Mouse (Mus musculus) layer of hippocampus, adult 9-10 months (tissue): Measurements from ENCODE around the gene Olfr1371.

Experiments
- DNase-seq: peaks from one replicate; pipeline ENCODE4 v3.0.0; 2022; ENCODE audit warnings: low spot score

The Olfr1371 gene

GRCm38 (mm10) chr11:52213887-52214286 lies at the start of gene Olfr1371:
Gene Olfr1371, minus strand, starts transcription at chr11:52213987.
- no peak for DNase-seq

- no peak for DNase-seq
These were observed 48.6 kb upstream of the Olfr1371 start for GRCm38 (mm10) chr11:52262338-52262737.

GRCm38 (mm10) chr11:52261937-52262336 lies 48.1 kb upstream of the Olfr1371 start:
- DNase-seq = no peak

GRCm38 (mm10) chr11:52260878-52261277 lies 47.1 kb upstream of the Olfr1371 start:
- no peak for DNase-seq

- no peak for DNase-seq
These were observed 44.9 kb upstream of the Olfr1371 start for GRCm38 (mm10) chr11:52258711-52259110.

GRCm38 (mm10) chr11:52257376-52257775 lies 43.6 kb upstream of the Olfr1371 start:
- no peak for DNase-seq

GRCm38 (mm10) chr11:52255077-52255476 lies 41.3 kb upstream of the Olfr1371 start:
- no peak for DNase-seq

GRCm38 (mm10) chr11:52253674-52254375 lies 40.0 kb upstream of the Olfr1371 start:
- DNase-seq = peak; percentile 42

- no peak for DNase-seq
These were observed 38.9 kb upstream of the Olfr1371 start for GRCm38 (mm10) chr11:52252692-52253091.

GRCm38 (mm10) chr11:52251770-52252169 lies 38.0 kb upstream of the Olfr1371 start:
- no peak for DNase-seq

- DNase-seq = no peak
These were observed 35.7 kb upstream of the Olfr1371 start for GRCm38 (mm10) chr11:52249452-52249851.

GRCm38 (mm10) chr11:52240898-52241542 lies 27.2 kb upstream of the Olfr1371 start:
- DNase-seq = no peak

- DNase-seq = no peak
These were observed 20.7 kb upstream of the Olfr1371 start for GRCm38 (mm10) chr11:52234509-52234908.

GRCm38 (mm10) chr11:52233906-52234305 lies 20.1 kb upstream of the Olfr1371 start:
- no peak for DNase-seq

- no peak for DNase-seq
These were observed 19.4 kb upstream of the Olfr1371 start for GRCm38 (mm10) chr11:52233043-52233653.

- DNase-seq = peak; percentile 80
These were observed 18.1 kb upstream of the Olfr1371 start, which contains the start of gene Skp1a for GRCm38 (mm10) chr11:52231606-52232541. Gene Skp1a, plus strand, starts transcription at chr11:52231995.

- DNase-seq = no peak
These were observed 16.9 kb upstream of the Olfr1371 start for GRCm38 (mm10) chr11:52230694-52231093.

GRCm38 (mm10) chr11:52228722-52229448 lies 15.1 kb upstream of the Olfr1371 start:
- DNase-seq = no peak

- no peak for DNase-seq
These were observed 13.9 kb upstream of the Olfr1371 start for GRCm38 (mm10) chr11:52227466-52228226.

- DNase-seq = no peak
These were observed 13.3 kb upstream of the Olfr1371 start for GRCm38 (mm10) chr11:52227053-52227452.
